Mouse (Mus musculus) large intestine, adult 2 months (tissue): ENCODE measurements around the gene Crocc. TPM values are rescaled to one million over a fixed set of nuclear protein-coding genes. Genes with fewer than 3 reads are reported as not detected.

Experiments used
- DNase-seq: peaks from one replicate; pipeline ENCODE4 v3.0.0-alpha.2; 2012; ENCODE audit warnings: low read depth, low spot score
- WGBS: fragments of 180-500 bp; shearing (Covaris S2); methylation state at CpG from one replicate; pipeline ENCODE4 v1.1.7; 2018; 5-methylcytosine and 5-hydroxymethylcytosine counted together
- polyA plus RNA-seq: library from polyadenylated mRNA; depleted of rRNA; stranded (reverse); fragments of >200 nt; gene quantifications from 2 replicates; pipeline ENCODE4 v1.2.3, GENCODE M21; 2012; rRNA removed

Crocc gene
- 4.3 and 5.5 TPM in 2 replicates for polyA plus RNA-seq

- WGBS, result under 1% methylated on average over 77 of the region's 77 CpGs
- peak; percentile 88 for DNase-seq
Measured at GRCm38 (mm10) chr4:141060426-141061301, at the start of gene Crocc. Gene Crocc, minus strand, starts transcription at chr4:141060550.

- 48% methylated on average over 10 of the region's 10 CpGs for WGBS
- no peak for DNase-seq
Measured at GRCm38 (mm10) chr4:141108196-141108732, 47.9 kb upstream of the Crocc start.

GRCm38 (mm10) chr4:141106526-141107183 lies 46.3 kb upstream of the Crocc start:
- DNase-seq, result no peak
- WGBS, result 66% methylated on average over 16 of the region's 16 CpGs

- 68% methylated on average over 6 of the region's 6 CpGs for WGBS
- DNase-seq, result no peak
Measured at GRCm38 (mm10) chr4:141101855-141102254, 41.5 kb upstream of the Crocc start.

GRCm38 (mm10) chr4:141101291-141101690 lies 40.9 kb upstream of the Crocc start:
- 91% methylated on average over 9 of the region's 9 CpGs for WGBS
- no peak for DNase-seq

GRCm38 (mm10) chr4:141099956-141100355 lies 39.6 kb upstream of the Crocc start:
- WGBS, result 64% methylated on average over 5 of the region's 5 CpGs
- DNase-seq, result no peak

GRCm38 (mm10) chr4:141098935-141099334 lies 38.6 kb upstream of the Crocc start:
- WGBS, result 65% methylated on average over 4 of the region's 4 CpGs

GRCm38 (mm10) chr4:141096710-141097109 lies 36.4 kb upstream of the Crocc start:
- no peak for DNase-seq
- 18% methylated on average over 9 of the region's 9 CpGs for WGBS

More at GRCm38 (mm10) chr4:141098935-141099334, 38.6 kb upstream of the Crocc start:
- DNase-seq, result no peak

- WGBS, result 81% methylated on average over 10 of the region's 10 CpGs
- no peak for DNase-seq
Measured at GRCm38 (mm10) chr4:141095016-141095415, 34.7 kb upstream of the Crocc start.

GRCm38 (mm10) chr4:141088714-141089113 lies 28.4 kb upstream of the Crocc start:
- no peak for DNase-seq
- 58% methylated on average over 9 of the region's 9 CpGs for WGBS

GRCm38 (mm10) chr4:141088033-141088432 lies 27.7 kb upstream of the Crocc start, which contains the start of gene Spata21:
Gene Spata21, plus strand, starts transcription at chr4:141088333.
- WGBS, result 86% methylated on average over 6 of the region's 6 CpGs
- no peak for DNase-seq

- WGBS, result 59% methylated on average over 10 of the region's 10 CpGs
Measured at GRCm38 (mm10) chr4:141086862-141087261, 26.5 kb upstream of the Crocc start.

GRCm38 (mm10) chr4:141078510-141079137 lies 18.3 kb upstream of the Crocc start:
- WGBS, result 73% methylated on average over 18 of the region's 18 CpGs
- no peak for DNase-seq

More at GRCm38 (mm10) chr4:141086862-141087261, 26.5 kb upstream of the Crocc start:
- no peak for DNase-seq

GRCm38 (mm10) chr4:141077681-141078509 lies 17.5 kb upstream of the Crocc start, which contains the start of gene Necap2:
Gene Necap2, minus strand, starts transcription at chr4:141078357.
- DNase-seq, result peak; percentile 96
- WGBS, result under 1% methylated on average over 67 of the region's 67 CpGs

GRCm38 (mm10) chr4:141076761-141077506 lies 16.6 kb upstream of the Crocc start:
- no peak for DNase-seq
- WGBS, result 58% methylated on average over 17 of the region's 17 CpGs

- DNase-seq, result no peak
- 91% methylated on average over 4 of the region's 4 CpGs for WGBS
Measured at GRCm38 (mm10) chr4:141074109-141074508, 13.8 kb upstream of the Crocc start.

GRCm38 (mm10) chr4:141073661-141074060 lies 13.3 kb upstream of the Crocc start:
- DNase-seq, result no peak
- WGBS, result 80% methylated on average over 9 of the region's 9 CpGs

GRCm38 (mm10) chr4:141072502-141072901 lies 12.2 kb upstream of the Crocc start:
- no peak for DNase-seq
- 91% methylated on average over 11 of the region's 11 CpGs for WGBS
